Mouse (Mus musculus) cerebellum, adult 2 months (tissue): ENCODE data around the gene Sohlh2. TPM values are rescaled to one million over a fixed set of nuclear protein-coding genes. Genes with fewer than 3 reads are reported as not detected.

Experiments
- DNase-seq, 2 experiments: peaks; one replicate each; pipeline ENCODE4 v3.0.0; 2021
- H3K27ac ChIP-seq: fragments of 200-500 bp; 2 replicates; pipeline ENCODE4 v1.5.1; 2012; ENCODE audit warnings: low read length, control low read depth, inconsistent platforms; ENCODE audit not compliant: insufficient read depth
- H3K27me3 ChIP-seq: fragments of 200-500 bp; 2 replicates; pipeline ENCODE4 v1.6.1; 2012; ENCODE audit warnings: inconsistent platforms, mild to moderate bottlenecking, low read length, moderate library complexity; ENCODE audit not compliant: control insufficient read depth, insufficient read depth
- H3K4me1 ChIP-seq: fragments of 200-500 bp; 2 replicates; pipeline ENCODE4 v1.6.1; 2011; ENCODE audit warnings: low read length; ENCODE audit not compliant: control insufficient read depth, insufficient read depth
- H3K4me3 ChIP-seq: fragments of 200-500 bp; replicated peaks from 2 replicates; pipeline ENCODE3; 2011; ENCODE audit warnings: mild to moderate bottlenecking, low read depth, low read length, control low read depth; ENCODE audit not compliant: insufficient read depth
- CTCF ChIP-seq: fragments of 200-500 bp; IDR thresholded peaks from 2 replicates; pipeline ENCODE4 v1.5.1; 2011; ENCODE audit warnings: low read depth, mild to moderate bottlenecking, control low read depth, low read length, moderate library complexity, borderline replicate concordance; ENCODE audit not compliant: insufficient read depth
- POLR2A ChIP-seq: fragments of 200-500 bp; IDR thresholded peaks from 2 replicates; pipeline ENCODE4 v1.6.1; 2011; ENCODE audit warnings: low read length, control low read depth, borderline replicate concordance; ENCODE audit not compliant: insufficient read depth
- WGBS: fragments of 180-500 bp; shearing (Covaris S2); methylation state at CpG from one replicate; pipeline ENCODE4 v1.1.7; 2018; 5-methylcytosine and 5-hydroxymethylcytosine counted together
- polyA plus RNA-seq: library from polyadenylated mRNA; depleted of rRNA; stranded (reverse); fragments of >200 nt; gene quantifications from 2 replicates; pipeline ENCODE4 v1.2.3, GENCODE M21; 2012; rRNA removed

Sohlh2 gene
- polyA plus RNA-seq: not detected in 2 replicates

DNA sequence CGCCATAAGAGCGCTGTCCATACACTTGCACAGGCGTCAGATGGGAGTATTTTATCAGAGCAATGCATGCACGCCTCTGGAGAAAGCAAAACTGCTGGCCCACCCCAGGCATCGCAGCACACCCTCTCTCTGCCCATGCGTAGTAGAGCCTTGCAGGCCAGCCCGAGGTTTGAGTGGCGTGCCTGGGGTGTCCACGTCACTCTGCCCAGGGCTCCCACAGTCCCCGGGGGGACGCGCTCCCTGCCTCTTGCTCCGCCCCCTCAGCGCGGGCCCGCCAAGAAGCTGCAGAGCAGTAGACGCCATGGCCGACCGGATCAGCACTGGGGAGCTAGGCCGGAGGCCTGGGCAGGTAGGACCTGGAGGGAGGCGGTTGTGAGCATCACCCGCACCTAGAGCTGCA lies at the start of gene Sohlh2:
TSS of gene Sohlh2 (plus strand) at position 263 of the 400 bp plus-strand sequence.
- 92% methylated on average over 22 of the region's 22 CpGs for WGBS

DNA sequence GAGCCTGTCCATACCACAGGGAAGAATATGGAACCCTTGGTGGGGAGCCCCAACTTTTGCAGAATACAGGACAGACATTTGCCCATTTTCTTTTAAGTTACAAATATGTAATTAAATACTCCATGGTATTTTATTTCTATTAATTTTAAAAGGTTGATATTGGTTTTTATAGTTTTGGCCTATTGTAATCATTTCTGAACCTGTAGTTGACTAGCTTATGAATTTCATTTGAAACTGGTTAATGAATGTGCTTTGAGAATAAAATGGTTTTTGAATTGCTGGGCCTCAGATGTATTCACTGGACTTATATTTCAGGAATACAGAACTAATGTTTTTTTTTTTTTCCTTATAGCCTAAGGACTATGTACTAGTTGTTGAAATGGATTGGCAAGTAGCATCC lies 44.8 kb upstream of the Sohlh2 start, which contains the start of gene Ccdc169:
TSS of gene Ccdc169 (plus strand) at position 301 of the 400 bp plus-strand sequence.
- Histone ChIP-seq H3K27me3 (no peaks in the 10 kb centered on the region), H3K4me3 (no peak within 1 kb of the TSS), H3K4me1 (no peaks in the 10 kb centered on the region), H3K27ac (no peak within 1 kb of the TSS)
- no peak for DNase-seq
- no peak for TF ChIP-seq CTCF
- TF ChIP-seq POLR2A: no peak

More for the DNA sequence above, at the start of gene Sohlh2:
- H3K27me3 ChIP-seq: no peaks in the 10 kb centered on the region
- H3K4me3 ChIP-seq: no peak within 1 kb of the TSS
- no peaks in the 10 kb centered on the region for H3K4me1 ChIP-seq
- no peak within 1 kb of the TSS for H3K27ac ChIP-seq
- TF ChIP-seq POLR2A (no peak), CTCF (no peak)
- DNase-seq: no peak

DNA sequence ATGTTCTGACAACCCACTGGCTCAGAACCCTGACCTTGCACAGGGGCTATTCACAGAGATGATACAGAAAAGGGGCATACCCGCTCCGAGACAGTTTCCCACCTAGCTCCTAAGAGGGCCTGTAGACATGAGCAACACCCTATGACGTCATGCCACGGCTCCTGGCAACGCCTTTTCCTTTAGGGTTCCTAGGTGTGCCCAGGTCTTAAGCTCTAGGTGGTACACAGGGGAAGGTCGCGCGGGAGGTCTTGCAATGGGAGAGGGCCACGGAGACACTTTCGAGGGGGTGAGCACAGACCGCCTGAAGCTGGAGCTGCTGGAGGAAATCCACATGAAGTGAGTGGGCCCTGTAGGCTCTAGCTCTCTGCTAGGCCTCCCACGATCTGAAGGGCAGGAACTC lies 42.0 kb upstream of the Sohlh2 start:
- Histone ChIP-seq H3K27ac (no peak overlapping the region), H3K4me1 (no peaks in the 10 kb centered on the region), H3K27me3 (no peaks in the 10 kb centered on the region), H3K4me3 (no peak overlapping the region)
- WGBS: 93% methylated on average over 12 of the region's 12 CpGs
- no peak for TF ChIP-seq POLR2A
- no peak for TF ChIP-seq CTCF
- no peak for DNase-seq

DNA sequence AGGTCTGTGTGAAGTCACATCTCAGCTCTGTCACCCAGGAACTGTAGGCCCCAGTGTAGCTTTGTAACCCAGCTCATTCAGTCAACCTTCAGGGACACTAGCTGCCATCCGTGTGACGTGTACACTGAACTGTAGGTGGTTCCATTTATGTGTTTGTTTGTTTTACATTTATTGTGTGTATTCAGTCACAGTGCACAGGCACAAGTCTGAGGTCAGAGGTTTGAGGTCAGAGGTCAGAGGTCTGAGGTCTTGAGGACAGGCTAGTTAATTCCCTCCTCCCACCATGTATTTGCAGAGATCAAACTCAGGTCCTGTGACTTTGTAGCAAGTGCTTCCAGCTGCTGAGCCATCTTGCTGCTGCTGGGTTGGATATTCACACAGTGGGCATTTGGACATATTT lies 40.4 kb upstream of the Sohlh2 start:
- no peak overlapping the region for H3K27ac ChIP-seq
- H3K4me1 ChIP-seq: no peaks in the 10 kb centered on the region
- DNase-seq: no peak
- no peak for TF ChIP-seq POLR2A
- no peak for TF ChIP-seq CTCF
- 81% methylated on average over 2 of the region's 2 CpGs for WGBS
- no peaks in the 10 kb centered on the region for H3K27me3 ChIP-seq
- H3K4me3 ChIP-seq: no peak overlapping the region

DNA sequence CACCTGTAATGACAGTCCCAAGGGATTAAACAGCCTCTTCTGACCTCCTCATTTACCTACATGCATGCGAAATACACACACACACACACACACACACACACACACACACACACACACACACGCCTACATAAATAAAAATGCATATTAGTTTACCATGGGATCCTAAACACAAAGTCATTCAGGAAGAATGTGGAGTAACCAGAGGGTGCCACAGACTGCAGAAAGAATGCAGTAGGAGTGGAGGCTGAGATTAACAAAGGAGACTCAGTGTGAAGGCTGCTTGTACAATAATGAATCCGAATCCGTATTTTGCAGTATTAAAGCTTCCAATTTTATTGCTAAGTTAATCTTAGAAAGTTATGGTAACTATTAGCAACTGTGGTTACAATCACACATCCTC lies 36.9 kb upstream of the Sohlh2 start:
- TF ChIP-seq CTCF: no peak
- TF ChIP-seq POLR2A: no peak
- no peak for DNase-seq
- H3K4me3 ChIP-seq: no peak overlapping the region
- no peak overlapping the region for H3K27ac ChIP-seq
- WGBS: 42% methylated on average over 4 of the region's 4 CpGs
- no peaks in the 10 kb centered on the region for H3K4me1 ChIP-seq
- H3K27me3 ChIP-seq: no peaks in the 10 kb centered on the region

DNA sequence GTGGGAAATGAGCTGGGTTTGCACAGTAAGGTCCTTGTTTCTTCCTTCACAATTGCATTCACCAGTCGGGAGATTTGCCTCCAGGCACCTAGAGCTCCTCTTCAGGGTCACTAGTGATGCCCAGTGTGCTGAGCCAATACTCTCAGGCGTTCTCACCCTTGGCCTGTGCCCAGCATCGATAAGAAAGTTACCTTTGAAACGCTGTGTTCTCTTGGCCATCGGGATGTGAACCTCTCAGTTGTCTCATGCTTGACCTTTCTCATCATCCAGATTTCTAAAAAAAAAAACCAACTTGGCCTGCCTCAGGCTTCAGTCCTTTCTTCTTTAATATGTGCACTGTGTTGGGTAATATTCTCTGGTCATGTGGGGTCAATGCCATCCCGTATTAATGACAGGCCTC lies 35.4 kb upstream of the Sohlh2 start:
- no peaks in the 10 kb centered on the region for H3K27me3 ChIP-seq
- H3K27ac ChIP-seq: no peak overlapping the region
- TF ChIP-seq CTCF: no peak
- no peak for TF ChIP-seq POLR2A
- no peak overlapping the region for H3K4me3 ChIP-seq
- 68% methylated on average over 6 of the region's 6 CpGs for WGBS
- no peaks in the 10 kb centered on the region for H3K4me1 ChIP-seq
- DNase-seq: no peak

DNA sequence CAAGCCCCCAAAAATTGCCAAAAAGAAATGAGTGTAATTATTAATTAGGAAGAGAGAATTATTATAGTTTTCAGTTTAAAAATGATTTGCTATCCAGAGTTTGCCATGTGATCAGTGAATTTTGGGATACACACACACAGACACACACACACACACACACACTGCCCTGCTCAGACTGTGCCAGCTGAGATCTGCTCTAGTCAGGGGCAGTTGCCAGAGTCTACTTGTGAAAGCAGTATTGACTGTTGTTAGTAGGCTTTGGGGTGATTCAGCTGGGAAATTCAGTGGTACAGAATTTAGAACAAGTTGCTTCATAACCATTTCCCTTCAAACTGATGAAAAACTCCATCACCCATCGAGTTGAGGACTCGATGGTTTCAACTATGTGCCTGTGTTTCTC lies 34.7 kb upstream of the Sohlh2 start:
- Histone ChIP-seq H3K27me3 (no peaks in the 10 kb centered on the region), H3K4me3 (no peak overlapping the region)
- WGBS: 90% methylated on average over 2 of the region's 2 CpGs

DNA sequence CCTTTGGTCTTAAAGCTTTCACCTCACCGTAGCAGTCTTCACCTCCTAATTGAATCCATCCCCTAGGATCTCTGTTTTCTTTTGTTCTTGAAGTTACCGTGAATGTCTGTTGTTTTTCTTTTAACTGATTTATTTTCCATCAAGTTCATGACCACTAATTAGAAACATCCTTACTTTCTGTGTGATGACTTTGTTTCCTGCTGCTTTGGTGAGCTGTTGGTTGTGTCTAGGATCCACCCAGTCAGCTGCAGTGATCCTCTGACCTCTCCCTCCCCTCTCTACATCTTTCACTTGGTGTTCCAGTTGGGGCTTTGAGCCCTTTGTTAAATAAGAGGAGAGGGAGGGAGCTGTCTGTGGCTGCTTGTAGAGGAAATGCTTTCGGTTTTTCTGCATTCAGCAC lies 33.7 kb upstream of the Sohlh2 start:
- H3K4me1 ChIP-seq: no peaks in the 10 kb centered on the region
- TF ChIP-seq POLR2A (no peak), CTCF (no peak)
- 52% methylated on average over 3 of the region's 3 CpGs for WGBS
- H3K4me3 ChIP-seq: no peak overlapping the region
- H3K27ac ChIP-seq: no peak overlapping the region
- H3K27me3 ChIP-seq: no peaks in the 10 kb centered on the region
- DNase-seq: no peak

More for the DNA sequence above, 34.7 kb upstream of the Sohlh2 start:
- TF ChIP-seq CTCF (no peak), POLR2A (no peak)
- H3K27ac ChIP-seq: no peak overlapping the region
- no peak for DNase-seq
- H3K4me1 ChIP-seq: no peaks in the 10 kb centered on the region
